Mouse (Mus musculus): ENCODE results near the gene Foxj2. TPM values are rescaled to one million over a fixed set of nuclear protein-coding genes. Genes with fewer than 3 reads are reported as not detected.

The Foxj2 gene
- total and polyA plus RNA-seq, 2 experiments from 2014 or later = 6.9 to 20.1 TPM

DNA sequence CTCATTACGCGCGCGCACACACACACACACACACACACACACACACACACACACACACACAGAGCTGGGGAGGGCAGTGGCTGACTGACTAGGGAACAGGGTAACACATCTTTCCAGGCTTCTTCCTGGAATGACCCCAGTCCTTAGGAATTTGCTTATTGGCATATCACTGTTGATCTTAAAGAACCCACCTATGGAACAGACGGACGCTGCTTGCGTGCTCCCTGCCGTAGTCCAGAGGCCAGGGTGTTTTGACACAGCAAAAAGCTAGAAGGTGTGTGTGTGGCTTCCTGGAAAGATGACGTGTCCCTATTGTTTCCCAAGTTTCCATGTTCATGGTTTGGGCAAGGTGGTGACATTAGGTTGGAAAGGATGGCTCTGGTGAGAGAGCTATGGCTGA is 5.5 kb downstream of the Foxj2 start:
- no peak for TF ChIP-seq CTCF (IDR thresholded peaks at IDR 0.05; ENCODE audit: low read depth)
- DNase-seq (ENCODE audit: low spot score) (no peak), ATAC-seq (no peak)
- H3K9me3 ChIP-seq (ENCODE audit: low read length) = no peaks in the 10 kb centered on the region
- no peak overlapping the region; the same call in 1 of the 2 replicates for H3K4me2 ChIP-seq (ENCODE audit: low read depth, low read length)
- H3K4me1 ChIP-seq (ENCODE audit: insufficient read depth, low read length) = peaks cover 20% of the 10 kb centered on the region
- WGBS = 95% methylated on average over 9 of the region's 9 CpGs
- H3K4me3 ChIP-seq (ENCODE audit: low read length) = no peak overlapping the region
- H3K36me3 ChIP-seq (ENCODE audit: insufficient read depth, low read length) = peaks cover 10% of the 10 kb centered on the region
- no peak overlapping the region for H3K9ac ChIP-seq (replicated peaks; ENCODE audit: low read length)
- H3K27me3 ChIP-seq (ENCODE audit: insufficient read depth, low read length) = no peaks in the 10 kb centered on the region
- no peak overlapping the region for H3K27ac ChIP-seq

DNA sequence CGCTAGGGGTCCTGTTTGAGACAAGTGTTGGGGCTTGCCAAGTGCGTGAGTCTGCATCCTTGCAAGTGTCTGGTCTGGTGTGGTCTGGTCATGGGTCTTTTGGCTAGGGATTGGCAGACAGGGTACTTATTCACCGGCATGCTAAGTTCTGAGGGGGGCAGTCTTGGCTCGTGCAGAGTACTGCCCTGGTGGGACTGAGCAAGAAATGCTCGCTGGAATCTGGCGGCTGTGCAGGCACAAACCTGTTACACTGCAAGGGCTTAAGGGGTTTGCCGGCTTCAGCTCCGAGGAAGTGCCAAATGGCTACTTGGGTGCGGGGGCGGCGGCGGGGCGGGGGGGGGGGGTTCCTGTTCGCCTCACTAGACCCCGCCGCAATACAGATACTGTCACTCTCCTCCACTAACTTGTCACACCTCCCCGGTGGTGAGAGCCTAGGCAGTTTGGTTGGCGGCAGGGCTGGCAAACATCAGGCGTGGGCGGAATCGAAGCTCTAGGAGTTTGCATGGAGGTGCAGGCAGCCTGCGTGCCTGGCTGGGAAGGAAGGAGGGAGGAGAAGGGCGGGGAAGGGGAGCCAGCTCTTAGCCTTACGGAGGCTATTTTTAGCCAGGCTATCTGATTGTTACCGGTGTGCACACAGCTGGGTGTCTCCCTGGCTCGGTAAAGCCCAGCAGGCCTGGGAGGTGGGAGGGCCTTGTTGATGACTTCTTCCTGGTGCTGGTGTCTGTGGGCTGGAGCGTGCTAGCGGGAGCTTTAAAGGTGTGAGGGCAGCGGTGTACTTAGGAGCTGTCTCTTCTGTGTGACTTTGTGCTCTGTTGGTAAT is 6.4 kb downstream of the Foxj2 start:
- TF ChIP-seq CTCF (IDR thresholded peaks at IDR 0.05; ENCODE audit: low read depth) = no peak; the same call in 1 of the 2 replicates
- Histone ChIP-seq H3K9ac (replicated peaks; ENCODE audit: low read length) (peak overlapping the region; percentile 42), H3K4me2 (ENCODE audit: low read depth, low read length) (peak overlapping the region; percentile 73), H3K36me3 (ENCODE audit: insufficient read depth, low read length) (peaks cover 17% of the 10 kb centered on the region), H3K4me1 (ENCODE audit: insufficient read depth, low read length) (peaks cover 13% of the 10 kb centered on the region), H3K27ac (peak overlapping the region; percentile 54; the same call in 1 of the 2 replicates), H3K9me3 (ENCODE audit: low read length) (no peaks in the 10 kb centered on the region), H3K27me3 (ENCODE audit: insufficient read depth, low read length) (no peaks in the 10 kb centered on the region), H3K4me3 (ENCODE audit: low read length) (peak overlapping the region; percentile 38)
- DNase-seq (ENCODE audit: low spot score) (peak; percentile 63), ATAC-seq (peak; percentile 76)
- WGBS = 2% methylated on average over 25 of the region's 29 CpGs

- Histone ChIP-seq H3K27ac (no peak overlapping the region), H3K36me3 (ENCODE audit: insufficient read depth, low read length) (peaks cover 21% of the 10 kb centered on the region), H3K4me2 (ENCODE audit: low read depth, low read length) (no peak overlapping the region), H3K9me3 (ENCODE audit: low read length) (no peaks in the 10 kb centered on the region), H3K27me3 (ENCODE audit: insufficient read depth, low read length) (no peaks in the 10 kb centered on the region), H3K4me1 (ENCODE audit: insufficient read depth, low read length) (peaks cover 9% of the 10 kb centered on the region; the same call in 1 of the 2 replicates), H3K4me3 (ENCODE audit: low read length) (no peak overlapping the region), H3K9ac (replicated peaks; ENCODE audit: low read length) (no peak overlapping the region)
- peak; percentile 56 for TF ChIP-seq CTCF (IDR thresholded peaks at IDR 0.05; ENCODE audit: low read depth)
- ATAC-seq = no peak
- 48% methylated on average over 13 of the region's 13 CpGs for WGBS
- peak; percentile 33 for DNase-seq (ENCODE audit: low spot score)
These were observed 8.4 kb downstream of the Foxj2 start for GRCm38 (mm10) chr6:122828086-122828485.

- 86% methylated on average over 7 of the region's 7 CpGs for WGBS
These were observed 13.2 kb downstream of the Foxj2 start for GRCm38 (mm10) chr6:122832880-122833279.

GRCm38 (mm10) chr6:122834365-122834764 is 14.7 kb downstream of the Foxj2 start:
- Histone ChIP-seq H3K4me2 (ENCODE audit: low read depth, low read length) (no peak overlapping the region), H3K27me3 (ENCODE audit: insufficient read depth, low read length) (no peaks in the 10 kb centered on the region), H3K9me3 (ENCODE audit: low read length) (0 out of 2 replicates have a peak, but pooled peaks cover 2% of the 10 kb centered on the region), H3K9ac (replicated peaks; ENCODE audit: low read length) (no peak overlapping the region), H3K4me1 (ENCODE audit: insufficient read depth, low read length) (no peaks in the 10 kb centered on the region), H3K27ac (no peak overlapping the region), H3K36me3 (ENCODE audit: insufficient read depth, low read length) (peaks cover 62% of the 10 kb centered on the region), H3K4me3 (ENCODE audit: low read length) (no peak overlapping the region)
- ATAC-seq = no peak
- TF ChIP-seq CTCF (IDR thresholded peaks at IDR 0.05; ENCODE audit: low read depth) = peak; percentile 74
- 72% methylated on average over 4 of the region's 4 CpGs for WGBS
- peak; percentile 22 for DNase-seq (ENCODE audit: low spot score)

More at GRCm38 (mm10) chr6:122832880-122833279, 13.2 kb downstream of the Foxj2 start:
- Histone ChIP-seq H3K27me3 (ENCODE audit: insufficient read depth, low read length) (no peaks in the 10 kb centered on the region), H3K4me1 (ENCODE audit: insufficient read depth, low read length) (no peaks in the 10 kb centered on the region), H3K9ac (replicated peaks; ENCODE audit: low read length) (no peak overlapping the region), H3K4me2 (ENCODE audit: low read depth, low read length) (no peak overlapping the region), H3K4me3 (ENCODE audit: low read length) (no peak overlapping the region), H3K36me3 (ENCODE audit: insufficient read depth, low read length) (peaks cover 54% of the 10 kb centered on the region), H3K27ac (no peak overlapping the region), H3K9me3 (ENCODE audit: low read length) (0 out of 2 replicates have a peak, but pooled peaks cover 2% of the 10 kb centered on the region)
- TF ChIP-seq CTCF (IDR thresholded peaks at IDR 0.05; ENCODE audit: low read depth) = no peak
- DNase-seq (ENCODE audit: low spot score) (no peak), ATAC-seq (no peak)

- H3K9me3 ChIP-seq (ENCODE audit: low read length) = 0 out of 2 replicates have a peak, but pooled peaks cover 2% of the 10 kb centered on the region
- 98% methylated on average over 3 of the region's 3 CpGs for WGBS
- H3K4me2 ChIP-seq (ENCODE audit: low read depth, low read length) = no peak overlapping the region
- H3K4me1 ChIP-seq (ENCODE audit: insufficient read depth, low read length) = no peaks in the 10 kb centered on the region
- H3K27ac ChIP-seq = no peak overlapping the region
- ATAC-seq (no peak), DNase-seq (ENCODE audit: low spot score) (no peak)
- peaks cover 62% of the 10 kb centered on the region for H3K36me3 ChIP-seq (ENCODE audit: insufficient read depth, low read length)
- H3K4me3 ChIP-seq (ENCODE audit: low read length) = no peak overlapping the region
- no peak for TF ChIP-seq CTCF (IDR thresholded peaks at IDR 0.05; ENCODE audit: low read depth)
- H3K27me3 ChIP-seq (ENCODE audit: insufficient read depth, low read length) = no peaks in the 10 kb centered on the region
- H3K9ac ChIP-seq (replicated peaks; ENCODE audit: low read length) = no peak overlapping the region
These were observed 17.3 kb downstream of the Foxj2 start for GRCm38 (mm10) chr6:122836974-122837373.

DNA sequence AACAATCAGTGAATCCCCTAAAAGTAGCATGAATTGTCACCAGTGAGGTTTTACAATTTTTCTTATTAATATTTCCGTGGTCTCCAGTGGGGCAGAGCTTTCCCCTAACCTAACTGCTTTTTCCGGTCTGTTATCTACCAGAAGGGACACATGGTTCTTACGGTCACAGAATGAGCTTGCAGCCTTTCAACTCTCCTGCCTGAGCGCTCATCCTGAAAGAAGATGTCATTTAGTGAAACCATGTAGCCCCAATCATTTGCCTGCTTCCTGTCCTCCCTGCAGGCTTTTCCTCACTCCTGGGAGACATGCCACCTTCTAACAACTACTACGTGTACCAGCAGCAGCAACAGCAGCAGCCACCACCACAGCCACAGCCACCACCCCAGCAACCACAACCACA is 17.8 kb downstream of the Foxj2 start:
- 86% methylated on average over 5 of the region's 5 CpGs for WGBS
- H3K36me3 ChIP-seq (ENCODE audit: insufficient read depth, low read length) = peaks cover 62% of the 10 kb centered on the region
- no peak for TF ChIP-seq CTCF (IDR thresholded peaks at IDR 0.05; ENCODE audit: low read depth)
- no peaks in the 10 kb centered on the region for H3K4me1 ChIP-seq (ENCODE audit: insufficient read depth, low read length)
- H3K27ac ChIP-seq = no peak overlapping the region
- no peaks in the 10 kb centered on the region for H3K27me3 ChIP-seq (ENCODE audit: insufficient read depth, low read length)
- no peak overlapping the region for H3K4me3 ChIP-seq (ENCODE audit: low read length)
- H3K9ac ChIP-seq (replicated peaks; ENCODE audit: low read length) = no peak overlapping the region
- H3K4me2 ChIP-seq (ENCODE audit: low read depth, low read length) = no peak overlapping the region
- 0 out of 2 replicates have a peak, but pooled peaks cover 2% of the 10 kb centered on the region for H3K9me3 ChIP-seq (ENCODE audit: low read length)
- DNase-seq (ENCODE audit: low spot score) = no peak
- no peak for ATAC-seq

Measured in hindbrain, postnatal 0 days (tissue).